Mouse (Mus musculus): ENCODE measurements around the gene Epb41l4b. TPM values are rescaled to one million over a fixed set of nuclear protein-coding genes. Genes with fewer than 3 reads are reported as not detected.

Epb41l4b gene
- total and polyA plus RNA-seq, 2 experiments from 2014 or later, result 3.2 to 14.9 TPM

- no peaks in the 10 kb centered on the region for H3K36me3 ChIP-seq (ENCODE audit: insufficient read depth, low read length)
- H3K27me3 ChIP-seq (ENCODE audit: insufficient read depth, low read length), result no peaks in the 10 kb centered on the region
- no peak overlapping the region for H3K4me3 ChIP-seq (ENCODE audit: low read depth, low read length)
- H3K27ac ChIP-seq (ENCODE audit: low read depth, low read length), result peak overlapping the region; percentile 57
- DNase-seq (ENCODE audit: low spot score) (peak; percentile 69), ATAC-seq (ENCODE audit: low FRiP score) (peak; percentile 81)
- no peaks in the 10 kb centered on the region for H3K9me3 ChIP-seq (ENCODE audit: low read length)
- no peaks in the 10 kb centered on the region for H3K4me1 ChIP-seq (ENCODE audit: insufficient read depth, low read length)
- WGBS, result 20% methylated on average over 12 of the region's 12 CpGs
- no peak overlapping the region for H3K9ac ChIP-seq (replicated peaks; ENCODE audit: low read length, poor library complexity, severe bottlenecking)
- H3K4me2 ChIP-seq (ENCODE audit: low read depth, low read length, poor library complexity, severe bottlenecking), result no peak overlapping the region
- peak; percentile 18; the same call in 1 of the 2 replicates for TF ChIP-seq CTCF (IDR thresholded peaks at IDR 0.05)
Observed at GRCm38 (mm10) chr4:57091363-57091762, 51.9 kb downstream of the Epb41l4b start.

DNA sequence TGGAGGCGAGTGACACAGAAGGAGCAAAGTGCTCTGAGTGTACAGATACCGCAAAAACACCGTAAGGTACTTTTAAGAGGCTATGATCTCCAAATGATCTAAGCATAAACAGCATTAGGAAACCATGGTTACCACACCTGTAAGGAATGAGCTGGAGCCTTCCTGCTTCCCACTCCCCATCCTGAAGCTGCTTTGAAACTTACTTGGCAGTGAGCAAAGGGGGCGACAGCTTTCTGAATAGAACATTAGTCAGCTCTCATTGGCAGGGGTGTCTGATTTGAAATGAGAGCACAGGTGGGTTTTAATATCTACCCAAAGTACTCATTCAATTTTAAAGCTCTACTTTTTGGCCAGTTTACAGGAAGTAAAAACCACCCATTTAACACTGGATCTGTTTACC is 54.9 kb downstream of the Epb41l4b start:
- Histone ChIP-seq H3K4me1 (ENCODE audit: insufficient read depth, low read length) (no peaks in the 10 kb centered on the region), H3K27me3 (ENCODE audit: insufficient read depth, low read length) (no peaks in the 10 kb centered on the region), H3K27ac (ENCODE audit: low read depth, low read length) (no peak overlapping the region), H3K4me3 (ENCODE audit: low read depth, low read length) (no peak overlapping the region), H3K9me3 (ENCODE audit: low read length) (no peaks in the 10 kb centered on the region), H3K9ac (replicated peaks; ENCODE audit: low read length, poor library complexity, severe bottlenecking) (no peak overlapping the region), H3K36me3 (ENCODE audit: insufficient read depth, low read length) (no peaks in the 10 kb centered on the region), H3K4me2 (ENCODE audit: low read depth, low read length, poor library complexity, severe bottlenecking) (no peak overlapping the region)
- ATAC-seq (ENCODE audit: low FRiP score), result no peak
- DNase-seq (ENCODE audit: low spot score), result no peak
- WGBS, result 69% methylated on average over 4 of the region's 4 CpGs
- TF ChIP-seq CTCF (IDR thresholded peaks at IDR 0.05), result no peak

GRCm38 (mm10) chr4:57085750-57086400 is 57.4 kb downstream of the Epb41l4b start:
- no peak overlapping the region for H3K4me2 ChIP-seq (ENCODE audit: low read depth, low read length, poor library complexity, severe bottlenecking)
- WGBS, result 36% methylated on average over 10 of the region's 10 CpGs
- H3K36me3 ChIP-seq (ENCODE audit: insufficient read depth, low read length), result no peaks in the 10 kb centered on the region
- TF ChIP-seq CTCF (IDR thresholded peaks at IDR 0.05), result no peak
- H3K4me3 ChIP-seq (ENCODE audit: low read depth, low read length), result no peak overlapping the region
- no peaks in the 10 kb centered on the region for H3K27me3 ChIP-seq (ENCODE audit: insufficient read depth, low read length)
- no peak for ATAC-seq (ENCODE audit: low FRiP score)
- H3K9ac ChIP-seq (replicated peaks; ENCODE audit: low read length, poor library complexity, severe bottlenecking), result no peak overlapping the region
- DNase-seq (ENCODE audit: low spot score), result no peak
- no peaks in the 10 kb centered on the region for H3K9me3 ChIP-seq (ENCODE audit: low read length)
- no peaks in the 10 kb centered on the region for H3K4me1 ChIP-seq (ENCODE audit: insufficient read depth, low read length)
- H3K27ac ChIP-seq (ENCODE audit: low read depth, low read length), result no peak overlapping the region

DNA sequence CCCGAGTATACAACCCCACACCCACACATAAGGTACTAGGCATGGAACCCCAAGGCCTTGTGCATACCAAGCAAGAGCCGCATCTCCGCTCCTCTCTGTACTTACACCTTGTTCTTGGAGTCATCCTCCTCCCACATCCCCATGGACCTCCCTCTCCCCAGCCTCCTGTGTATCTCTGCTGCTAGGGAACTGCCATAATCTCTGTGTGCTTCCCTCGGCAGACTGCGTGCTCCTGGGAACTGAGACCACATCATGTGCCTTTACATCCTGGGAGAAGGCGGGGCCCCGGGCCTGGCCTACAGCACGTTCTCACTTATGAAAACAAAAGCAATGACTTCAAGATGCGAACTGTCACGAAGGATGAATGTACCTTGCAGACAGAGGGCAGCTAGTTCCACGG is 59.6 kb downstream of the Epb41l4b start:
- DNase-seq (ENCODE audit: low spot score), result no peak
- Histone ChIP-seq H3K36me3 (ENCODE audit: insufficient read depth, low read length) (no peaks in the 10 kb centered on the region), H3K27me3 (ENCODE audit: insufficient read depth, low read length) (no peaks in the 10 kb centered on the region), H3K4me2 (ENCODE audit: low read depth, low read length, poor library complexity, severe bottlenecking) (no peak overlapping the region), H3K4me3 (ENCODE audit: low read depth, low read length) (no peak overlapping the region), H3K9me3 (ENCODE audit: low read length) (no peaks in the 10 kb centered on the region), H3K27ac (ENCODE audit: low read depth, low read length) (no peak overlapping the region), H3K9ac (replicated peaks; ENCODE audit: low read length, poor library complexity, severe bottlenecking) (no peak overlapping the region), H3K4me1 (ENCODE audit: insufficient read depth, low read length) (no peaks in the 10 kb centered on the region)
- 79% methylated on average over 11 of the region's 11 CpGs for whole genome bisulfite sequencing
- ATAC-seq (ENCODE audit: low FRiP score), result no peak
- TF ChIP-seq CTCF (IDR thresholded peaks at IDR 0.05), result no peak

- no peaks in the 10 kb centered on the region for H3K9me3 ChIP-seq (ENCODE audit: low read length)
- H3K36me3 ChIP-seq (ENCODE audit: insufficient read depth, low read length), result no peaks in the 10 kb centered on the region
- H3K27ac ChIP-seq (ENCODE audit: low read depth, low read length), result no peak overlapping the region
- no peak for DNase-seq (ENCODE audit: low spot score)
- WGBS, result 73% methylated on average over 10 of the region's 10 CpGs
- TF ChIP-seq CTCF (IDR thresholded peaks at IDR 0.05), result no peak
- H3K4me1 ChIP-seq (ENCODE audit: insufficient read depth, low read length), result no peaks in the 10 kb centered on the region
- H3K9ac ChIP-seq (replicated peaks; ENCODE audit: low read length, poor library complexity, severe bottlenecking), result no peak overlapping the region
- H3K27me3 ChIP-seq (ENCODE audit: insufficient read depth, low read length), result no peaks in the 10 kb centered on the region
- no peak for ATAC-seq (ENCODE audit: low FRiP score)
- no peak overlapping the region for H3K4me2 ChIP-seq (ENCODE audit: low read depth, low read length, poor library complexity, severe bottlenecking)
- no peak overlapping the region for H3K4me3 ChIP-seq (ENCODE audit: low read depth, low read length)
Observed at GRCm38 (mm10) chr4:57082775-57083428, 60.3 kb downstream of the Epb41l4b start.

DNA sequence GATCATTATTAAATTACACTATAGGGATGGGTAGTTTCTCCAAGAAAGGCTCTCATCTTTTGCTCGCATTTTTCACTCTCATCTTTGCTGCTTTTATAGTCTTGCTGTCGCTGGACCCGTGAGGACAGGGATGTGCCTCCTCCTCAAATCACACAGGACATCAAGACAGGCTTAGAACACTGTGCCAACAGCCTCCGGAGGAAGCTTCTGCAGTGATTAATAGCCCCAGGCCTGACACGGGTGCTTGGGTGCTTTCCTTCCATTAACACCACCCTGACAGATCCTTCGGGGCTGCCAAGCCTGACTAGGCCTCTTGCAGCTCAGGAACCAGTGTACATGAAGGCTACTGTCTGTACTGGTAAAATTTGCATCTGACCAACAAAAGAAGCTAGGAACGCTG is 61.8 kb downstream of the Epb41l4b start:
- 61% methylated on average over 7 of the region's 7 CpGs for WGBS
- no peak overlapping the region for H3K4me3 ChIP-seq (ENCODE audit: low read depth, low read length)
- ATAC-seq (ENCODE audit: low FRiP score), result no peak
- H3K9ac ChIP-seq (replicated peaks; ENCODE audit: low read length, poor library complexity, severe bottlenecking), result no peak overlapping the region
- no peaks in the 10 kb centered on the region for H3K4me1 ChIP-seq (ENCODE audit: insufficient read depth, low read length)
- no peak overlapping the region for H3K27ac ChIP-seq (ENCODE audit: low read depth, low read length)
- TF ChIP-seq CTCF (IDR thresholded peaks at IDR 0.05), result no peak
- no peak overlapping the region for H3K4me2 ChIP-seq (ENCODE audit: low read depth, low read length, poor library complexity, severe bottlenecking)
- no peaks in the 10 kb centered on the region for H3K9me3 ChIP-seq (ENCODE audit: low read length)
- no peaks in the 10 kb centered on the region for H3K36me3 ChIP-seq (ENCODE audit: insufficient read depth, low read length)
- no peak for DNase-seq (ENCODE audit: low spot score)
- no peaks in the 10 kb centered on the region for H3K27me3 ChIP-seq (ENCODE audit: insufficient read depth, low read length)
